Mouse (Mus musculus) hindbrain, embryonic 15.5 days (tissue): ENCODE measurements around the gene Pard3b. TPM values are rescaled to one million over a fixed set of nuclear protein-coding genes. Genes with fewer than 3 reads are reported as not detected.
A peak's percentile ranks its signal among the peaks of the same experiment; 100 is the strongest.

Source experiments
- ATAC-seq: fragments of 200-750 bp; cut with Nextera tagmentation; 2 replicates; pipeline ENCODE4 v1.8.0; 2017; ENCODE audit warnings: low read depth, moderate number of reproducible peaks, moderate TSS enrichment; ENCODE audit not compliant: low FRiP score
- H3K27ac ChIP-seq: fragments of 300-500 bp; sonication (generic); replicated peaks from 2 replicates; pipeline ENCODE4 v1.5.1; 2015; ENCODE audit warnings: mild to moderate bottlenecking, inconsistent platforms
- H3K27me3 ChIP-seq: fragments of 300-500 bp; sonication (generic); 2 replicates; pipeline ENCODE4 v1.6.1; 2015; ENCODE audit warnings: control low read depth, inconsistent platforms
- H3K36me3 ChIP-seq: fragments of 300-500 bp; sonication (generic); 2 replicates; pipeline ENCODE4 v1.6.1; 2015; ENCODE audit warnings: control low read depth, inconsistent platforms
- H3K4me1 ChIP-seq: fragments of 300-500 bp; sonication (generic); replicated peaks from 2 replicates; pipeline ENCODE4 v1.6.1; 2015; ENCODE audit warnings: control low read depth, inconsistent platforms
- H3K4me2 ChIP-seq: fragments of 300-500 bp; sonication (generic); 2 replicates; pipeline ENCODE4 v1.6.1; 2015; ENCODE audit warnings: moderate library complexity, mild to moderate bottlenecking, inconsistent platforms
- H3K4me3 ChIP-seq: fragments of 300-500 bp; sonication (generic); 2 replicates; pipeline ENCODE4 v1.5.1; 2015; ENCODE audit warnings: mild to moderate bottlenecking, inconsistent platforms
- H3K9ac ChIP-seq: fragments of 300-500 bp; sonication (generic); 2 replicates; pipeline ENCODE4 v1.6.1; 2015; ENCODE audit warnings: inconsistent platforms
- H3K9me3 ChIP-seq: fragments of 300-500 bp; sonication (generic); 2 replicates; pipeline ENCODE4 v1.6.1; 2016; ENCODE audit warnings: control low read depth, inconsistent platforms
- WGBS: fragments of 180-500 bp; shearing (Covaris S2); methylation state at CpG from one replicate; pipeline ENCODE4 v1.1.7; 2015; 5-methylcytosine and 5-hydroxymethylcytosine counted together
- polyA plus RNA-seq: library from polyadenylated mRNA; unstranded; fragments of >200 nt; fragmentation: Nextera tagmentation; extraction: Ambion mirVana; gene quantifications from 2 replicates; pipeline ENCODE4 v1.2.1, GENCODE M21; 2015

Pard3b gene
- 9.0 and 11.6 TPM in 2 replicates for polyA plus RNA-seq

GRCm38 (mm10) chr1:61638347-61639111, at the start of gene Pard3b:
TSS of gene Pard3b (plus strand) at chr1:61638824.
- Histone ChIP-seq H3K4me1 (peaks cover 12% of the 10 kb centered on the region), H3K9me3 (no peaks in the 10 kb centered on the region), H3K27ac (peak within 1 kb of the TSS; percentile 59), H3K27me3 (no peaks in the 10 kb centered on the region), H3K4me2 (peak within 1 kb of the TSS; percentile 97), H3K9ac (peak within 1 kb of the TSS; percentile 70), H3K4me3 (peak within 1 kb of the TSS; percentile 91), H3K36me3 (no peaks in the 10 kb centered on the region)
- peak; percentile 91 for ATAC-seq
- 2% methylated on average over 47 of the region's 60 CpGs for WGBS

- Histone ChIP-seq H3K4me1 (no peaks in the 10 kb centered on the region; the same call in 1 of the 2 replicates), H3K27me3 (no peaks in the 10 kb centered on the region), H3K27ac (no peak overlapping the region), H3K36me3 (no peaks in the 10 kb centered on the region), H3K4me3 (no peak overlapping the region), H3K9me3 (no peaks in the 10 kb centered on the region), H3K9ac (no peak overlapping the region), H3K4me2 (no peak overlapping the region)
- ATAC-seq, result no peak
Observed at GRCm38 (mm10) chr1:61616176-61616575, 22.4 kb upstream of the Pard3b start.

GRCm38 (mm10) chr1:61620651-61621050, 18.0 kb upstream of the Pard3b start:
- no peak for ATAC-seq

GRCm38 (mm10) chr1:61629857-61630256, 8.8 kb upstream of the Pard3b start:
- WGBS, result 86% methylated on average over 2 of the region's 2 CpGs
- H3K4me3 ChIP-seq, result no peak overlapping the region
- no peaks in the 10 kb centered on the region for H3K36me3 ChIP-seq
- no peak overlapping the region for H3K9ac ChIP-seq
- no peak for ATAC-seq
- no peaks in the 10 kb centered on the region for H3K4me1 ChIP-seq
- no peak overlapping the region for H3K4me2 ChIP-seq
- H3K27me3 ChIP-seq, result no peaks in the 10 kb centered on the region
- H3K27ac ChIP-seq, result no peak overlapping the region
- no peaks in the 10 kb centered on the region for H3K9me3 ChIP-seq

More at GRCm38 (mm10) chr1:61620651-61621050, 18.0 kb upstream of the Pard3b start:
- Histone ChIP-seq H3K9ac (no peak overlapping the region), H3K4me1 (no peaks in the 10 kb centered on the region; the same call in 1 of the 2 replicates), H3K27me3 (no peaks in the 10 kb centered on the region), H3K27ac (no peak overlapping the region), H3K9me3 (no peaks in the 10 kb centered on the region), H3K36me3 (no peaks in the 10 kb centered on the region), H3K4me3 (no peak overlapping the region), H3K4me2 (no peak overlapping the region)
- WGBS, result 50% methylated on average over 1 of the region's 1 CpGs

- Histone ChIP-seq H3K36me3 (no peaks in the 10 kb centered on the region), H3K27me3 (no peaks in the 10 kb centered on the region), H3K4me3 (peak overlapping the region; percentile 91), H3K9me3 (no peaks in the 10 kb centered on the region), H3K27ac (peak overlapping the region; percentile 59), H3K4me1 (peaks cover 12% of the 10 kb centered on the region), H3K4me2 (peak overlapping the region; percentile 97), H3K9ac (peak overlapping the region; percentile 70)
- peak; percentile 55 for ATAC-seq
- WGBS, result 3% methylated on average over 39 of the region's 40 CpGs
Observed at GRCm38 (mm10) chr1:61639114-61640093, 780 bp downstream of the Pard3b start.

GRCm38 (mm10) chr1:61641880-61642279, 3.3 kb downstream of the Pard3b start:
- Histone ChIP-seq H3K4me2 (no peak overlapping the region), H3K4me3 (no peak overlapping the region), H3K27me3 (no peaks in the 10 kb centered on the region), H3K4me1 (peaks cover 12% of the 10 kb centered on the region), H3K9ac (no peak overlapping the region), H3K27ac (no peak overlapping the region), H3K9me3 (no peaks in the 10 kb centered on the region), H3K36me3 (no peaks in the 10 kb centered on the region)
- no peak for ATAC-seq
- 74% methylated on average over 4 of the region's 4 CpGs for WGBS

GRCm38 (mm10) chr1:61645062-61645461, 6.4 kb downstream of the Pard3b start:
- no peaks in the 10 kb centered on the region for H3K9me3 ChIP-seq
- H3K27ac ChIP-seq, result no peak overlapping the region
- no peak overlapping the region for H3K4me2 ChIP-seq
- H3K4me1 ChIP-seq, result no peaks in the 10 kb centered on the region
- H3K27me3 ChIP-seq, result no peaks in the 10 kb centered on the region
- H3K36me3 ChIP-seq, result no peaks in the 10 kb centered on the region
- no peak for ATAC-seq
- H3K4me3 ChIP-seq, result no peak overlapping the region
- no peak overlapping the region for H3K9ac ChIP-seq
- WGBS, result 82% methylated on average over 3 of the region's 3 CpGs

GRCm38 (mm10) chr1:61649964-61650363, 11.3 kb downstream of the Pard3b start:
- H3K27ac ChIP-seq, result no peak overlapping the region
- ATAC-seq, result no peak
- no peak overlapping the region for H3K9ac ChIP-seq
- no peak overlapping the region for H3K4me2 ChIP-seq
- H3K9me3 ChIP-seq, result no peaks in the 10 kb centered on the region
- H3K27me3 ChIP-seq, result no peaks in the 10 kb centered on the region
- no peaks in the 10 kb centered on the region for H3K36me3 ChIP-seq
- peaks cover 4% of the 10 kb centered on the region; the same call in 1 of the 2 replicates for H3K4me1 ChIP-seq
- no peak overlapping the region for H3K4me3 ChIP-seq

GRCm38 (mm10) chr1:61651454-61652271, 13.0 kb downstream of the Pard3b start:
- ATAC-seq, result no peak
- Histone ChIP-seq H3K9ac (no peak overlapping the region), H3K9me3 (no peaks in the 10 kb centered on the region), H3K36me3 (no peaks in the 10 kb centered on the region), H3K4me3 (no peak overlapping the region), H3K4me1 (peaks cover 4% of the 10 kb centered on the region; the same call in 1 of the 2 replicates), H3K27me3 (no peaks in the 10 kb centered on the region), H3K27ac (no peak overlapping the region), H3K4me2 (no peak overlapping the region)
- WGBS, result 79% methylated on average over 1 of the region's 1 CpGs

- H3K4me1 ChIP-seq, result peaks cover 4% of the 10 kb centered on the region; the same call in 1 of the 2 replicates
- 92% methylated on average over 3 of the region's 3 CpGs for WGBS
- no peak overlapping the region for H3K4me3 ChIP-seq
- no peaks in the 10 kb centered on the region for H3K27me3 ChIP-seq
- no peak overlapping the region for H3K9ac ChIP-seq
- ATAC-seq, result no peak
- H3K4me2 ChIP-seq, result no peak overlapping the region
- no peak overlapping the region for H3K27ac ChIP-seq
- H3K36me3 ChIP-seq, result no peaks in the 10 kb centered on the region
- H3K9me3 ChIP-seq, result no peaks in the 10 kb centered on the region
Observed at GRCm38 (mm10) chr1:61657760-61658159, 19.1 kb downstream of the Pard3b start.

- 73% methylated on average over 3 of the region's 3 CpGs for WGBS
- no peaks in the 10 kb centered on the region for H3K27me3 ChIP-seq
- no peaks in the 10 kb centered on the region for H3K9me3 ChIP-seq
- H3K36me3 ChIP-seq, result no peaks in the 10 kb centered on the region
- H3K4me3 ChIP-seq, result no peak overlapping the region
- no peak overlapping the region for H3K27ac ChIP-seq
- H3K9ac ChIP-seq, result no peak overlapping the region
- H3K4me2 ChIP-seq, result no peak overlapping the region
- no peak for ATAC-seq
- no peaks in the 10 kb centered on the region for H3K4me1 ChIP-seq
Observed at GRCm38 (mm10) chr1:61659931-61660330, 21.3 kb downstream of the Pard3b start.
